Mouse (Mus musculus) embryo, embryonic 11 days (tissue): ENCODE measurements around the gene Smg6.
A peak's percentile ranks its signal among the peaks of the same experiment; 100 is the strongest.

ENCODE experiments used
- DNase-seq: peaks from one replicate; pipeline ENCODE4 v3.0.0-alpha.2; 2015

The Smg6 gene

GRCm38 (mm10) chr11:75051239-75051638, 125.6 kb downstream of the Smg6 start:
- no peak for DNase-seq

- DNase-seq, result peak; percentile 64
Observed at GRCm38 (mm10) chr11:75051712-75052550, 126.3 kb downstream of the Smg6 start.

GRCm38 (mm10) chr11:75053020-75053419, 127.4 kb downstream of the Smg6 start:
- no peak for DNase-seq

DNA sequence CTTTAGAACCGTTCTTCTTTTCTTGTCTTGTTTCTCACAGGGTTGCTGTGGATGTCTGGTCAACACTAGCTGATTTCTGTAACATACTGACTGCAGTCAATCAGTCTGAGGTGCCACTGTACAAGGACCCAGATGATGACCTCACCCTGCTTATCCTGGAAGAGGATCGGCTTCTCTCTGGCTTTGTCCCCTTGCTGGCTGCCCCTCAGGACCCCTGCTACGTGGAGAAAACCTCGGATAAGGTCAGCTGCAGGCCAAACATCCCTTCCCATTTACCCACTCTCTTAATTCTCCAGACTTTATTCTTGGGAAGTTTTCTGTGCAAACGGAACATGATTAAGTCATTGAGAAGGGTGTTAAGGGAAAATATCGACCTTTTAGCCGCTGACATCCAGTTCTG, 128.1 kb downstream of the Smg6 start:
- no peak for DNase-seq

DNA sequence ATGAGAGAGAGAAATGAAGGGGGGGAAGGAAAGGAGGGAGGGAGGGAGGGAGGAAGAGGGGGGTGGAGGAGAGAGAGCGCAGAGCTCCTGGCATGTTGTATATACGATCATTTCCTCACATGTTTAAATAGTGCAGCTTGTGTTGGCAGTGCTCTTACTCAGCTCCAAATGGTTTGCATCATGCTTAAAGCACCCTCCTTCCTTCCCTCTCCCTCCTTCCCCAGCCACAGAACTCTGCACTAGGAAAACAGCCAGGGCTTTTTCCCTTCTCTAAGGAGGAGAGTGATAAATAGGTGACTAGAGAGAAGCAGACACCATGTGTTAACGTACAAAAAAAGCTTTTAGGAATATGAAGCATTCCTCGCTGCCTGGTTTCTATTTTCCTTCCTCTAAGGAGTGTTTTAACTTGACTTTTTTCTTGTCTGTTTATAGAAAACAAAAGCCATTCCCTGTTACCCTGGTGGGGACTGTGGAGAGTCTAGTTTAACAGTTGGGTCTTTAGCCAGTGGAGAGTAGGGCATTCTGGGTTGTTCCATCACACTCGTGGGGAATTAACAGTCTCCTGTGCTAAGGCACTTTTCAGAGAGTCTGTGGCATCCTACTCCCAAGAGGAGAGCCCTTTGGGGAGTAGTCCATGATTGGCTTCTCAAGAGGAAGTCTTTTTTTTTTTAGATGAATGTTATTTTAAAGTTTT, 128.7 kb downstream of the Smg6 start:
- DNase-seq, result no peak

GRCm38 (mm10) chr11:75054878-75055214, 129.2 kb downstream of the Smg6 start:
- DNase-seq, result no peak

GRCm38 (mm10) chr11:75062650-75063049, 137.0 kb downstream of the Smg6 start:
- no peak for DNase-seq

- DNase-seq, result no peak
Observed at GRCm38 (mm10) chr11:75064266-75064665, 138.6 kb downstream of the Smg6 start.

DNA sequence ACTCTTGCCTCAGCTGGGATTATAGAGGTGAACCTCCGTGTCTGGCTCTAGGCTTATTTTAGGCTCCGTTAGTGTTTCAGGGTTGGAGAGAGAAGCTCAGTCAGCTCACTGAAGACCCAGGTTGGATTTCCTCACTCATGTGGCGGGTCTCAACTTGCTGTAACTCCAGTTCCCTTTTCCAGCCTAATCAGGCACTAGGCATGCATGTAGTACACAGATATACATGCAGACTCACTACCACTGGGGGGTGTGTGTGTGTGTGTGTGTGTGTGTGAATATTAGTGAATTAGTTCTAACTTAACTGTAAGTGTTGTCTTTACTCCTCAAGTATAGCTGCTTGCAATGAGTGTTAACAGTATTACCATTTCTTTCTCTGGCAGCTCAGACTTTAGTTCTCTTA, 145.7 kb downstream of the Smg6 start:
- DNase-seq, result no peak

- DNase-seq, result no peak
Observed at GRCm38 (mm10) chr11:75072932-75073625, 147.5 kb downstream of the Smg6 start.

- DNase-seq, result no peak
Observed at GRCm38 (mm10) chr11:75073696-75074095, 148.1 kb downstream of the Smg6 start.

DNA sequence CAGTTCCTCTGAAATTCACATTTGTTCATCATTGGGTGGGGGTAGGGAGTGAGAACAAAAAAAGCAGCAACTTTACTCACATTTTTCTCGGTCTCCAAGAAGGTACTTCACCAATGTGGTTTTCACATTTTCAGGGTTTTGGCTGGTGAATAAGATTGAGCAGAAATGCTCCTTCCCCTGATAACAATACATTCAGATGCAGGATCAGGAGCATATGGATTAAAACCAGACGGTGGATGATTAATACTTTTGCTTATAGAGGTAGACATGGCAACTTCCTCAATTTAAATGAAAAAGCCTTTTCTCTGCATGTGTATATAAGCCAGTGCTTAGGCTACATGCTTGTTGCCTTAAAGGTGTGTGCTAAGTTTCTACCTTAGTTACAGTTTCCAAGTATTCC, 148.9 kb downstream of the Smg6 start:
- DNase-seq, result no peak

DNA sequence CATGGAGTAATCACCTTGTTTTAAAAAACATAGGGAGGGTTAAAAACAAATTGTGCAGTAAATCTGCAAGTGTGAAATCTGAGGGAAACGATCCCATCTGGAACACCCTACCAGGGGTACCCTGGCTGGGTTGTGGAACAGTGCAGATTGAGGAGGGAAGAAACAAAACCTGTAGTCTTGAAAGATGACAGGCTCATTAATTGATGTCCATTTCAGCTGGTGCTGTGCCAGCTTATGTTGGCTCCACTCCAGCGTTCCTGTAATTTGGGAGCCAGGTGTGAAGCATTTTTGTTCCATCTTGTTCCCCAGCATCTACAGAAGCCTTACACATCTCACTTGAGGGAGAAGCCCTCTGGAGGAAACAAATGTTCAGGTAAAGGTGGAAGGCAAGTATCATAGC, 153.0 kb downstream of the Smg6 start:
- DNase-seq, result no peak

GRCm38 (mm10) chr11:75083031-75083430, 157.4 kb downstream of the Smg6 start:
- DNase-seq, result no peak

GRCm38 (mm10) chr11:75092159-75092558, 166.5 kb downstream of the Smg6 start:
- no peak for DNase-seq

DNA sequence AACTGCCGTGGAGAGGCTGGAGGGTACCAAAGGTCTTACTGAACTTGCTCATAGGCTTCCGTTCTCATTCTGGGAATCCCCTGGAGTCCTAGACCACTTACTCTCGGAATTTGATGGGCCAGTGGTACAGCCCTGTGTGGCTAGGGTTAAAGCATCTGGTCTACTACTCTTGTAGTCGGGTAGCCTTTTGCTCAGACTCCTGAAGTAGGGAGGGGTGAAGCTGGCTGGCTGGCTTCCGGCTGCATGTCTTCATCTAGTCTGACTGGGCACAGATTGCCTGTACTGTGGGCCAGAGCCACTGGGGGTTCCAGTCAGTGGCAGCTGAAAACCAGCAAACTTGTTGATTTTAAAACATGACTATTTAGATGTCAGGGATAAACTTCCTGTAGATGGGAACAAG, 167.0 kb downstream of the Smg6 start:
- DNase-seq, result peak; percentile 10

GRCm38 (mm10) chr11:75094759-75095158, 169.1 kb downstream of the Smg6 start:
- no peak for DNase-seq

- DNase-seq, result no peak
Observed at GRCm38 (mm10) chr11:75102763-75103339, 177.2 kb downstream of the Smg6 start.

- no peak for DNase-seq
Observed at GRCm38 (mm10) chr11:75106614-75107013, 181.0 kb downstream of the Smg6 start.

GRCm38 (mm10) chr11:75108909-75109308, 183.3 kb downstream of the Smg6 start:
- DNase-seq, result no peak

GRCm38 (mm10) chr11:75116379-75116778, 190.8 kb downstream of the Smg6 start:
- DNase-seq, result no peak

- DNase-seq, result no peak
Observed at GRCm38 (mm10) chr11:75118141-75118540, 192.5 kb downstream of the Smg6 start.

DNA sequence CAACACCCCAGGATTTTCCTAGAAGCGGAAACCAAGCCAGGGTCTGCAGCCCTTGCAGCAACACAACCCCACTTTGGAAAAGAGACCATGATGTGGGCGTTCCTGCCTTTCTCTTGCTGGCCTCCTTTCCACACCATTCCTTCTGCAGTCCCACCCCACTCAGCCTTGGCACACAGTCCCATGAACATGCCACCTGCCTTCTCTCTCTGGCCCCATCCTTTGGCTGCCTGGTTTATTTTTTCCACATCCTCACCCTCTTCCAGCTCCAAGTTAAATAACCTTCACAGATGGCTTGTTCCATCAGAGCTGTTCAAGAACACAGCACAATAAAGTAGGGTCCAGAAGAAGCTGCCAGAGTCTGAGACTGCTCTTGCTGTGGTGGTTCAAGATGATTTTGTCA, 193.7 kb downstream of the Smg6 start:
- no peak for DNase-seq

DNA sequence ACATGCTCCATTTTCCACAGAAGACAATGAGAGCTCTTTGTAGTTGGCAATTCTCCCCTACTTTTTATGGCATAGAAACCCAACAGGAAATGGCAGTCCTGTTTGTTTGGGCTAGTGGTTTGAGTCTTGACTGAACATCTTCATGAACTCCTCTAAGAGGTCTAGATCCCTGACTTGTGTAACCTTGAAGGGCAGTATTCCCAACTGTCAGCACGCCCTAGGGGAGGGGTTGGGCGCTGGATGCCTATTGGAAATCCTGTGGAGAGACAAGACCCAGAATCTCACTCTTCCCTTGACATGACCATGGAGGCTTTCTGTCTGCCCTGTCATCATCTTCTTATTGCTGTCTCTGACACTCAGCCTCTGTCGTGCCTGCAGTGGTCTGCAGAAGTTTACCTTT, 194.2 kb downstream of the Smg6 start:
- DNase-seq, result no peak
